Mouse (Mus musculus) CD4-positive, CD25-positive, alpha-beta regulatory T cell, adult 2 months (primary cell): ENCODE measurements around the gene Fn3krp.
A peak's percentile ranks its signal among the peaks of the same experiment; 100 is the strongest.

Experiments
- DNase-seq: peaks from one replicate; pipeline ENCODE4 v3.0.0-alpha.2; 2012; ENCODE audit warnings: low read depth, low spot score

Fn3krp gene

DNA sequence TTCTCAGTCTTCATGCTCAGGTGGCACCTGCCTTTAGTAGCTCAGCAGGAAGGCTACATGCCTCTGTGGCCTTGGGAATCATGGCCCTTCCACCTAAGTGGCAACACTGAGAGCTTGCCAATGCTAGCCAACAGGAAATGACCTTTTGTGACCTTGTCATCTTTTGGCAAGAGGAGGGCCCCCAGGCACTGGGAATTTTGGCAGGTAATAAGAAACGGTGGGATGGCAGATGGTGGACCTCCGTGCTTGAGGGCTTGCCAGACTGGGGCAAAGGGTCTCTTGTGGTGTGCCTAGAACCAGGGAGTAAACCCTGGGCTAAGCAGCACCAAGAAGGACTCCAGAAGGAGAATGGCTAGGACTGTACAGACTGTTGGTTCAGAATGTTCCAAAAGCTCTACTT lies 20.9 kb downstream of the Fn3krp start:
- no peak for DNase-seq

DNA sequence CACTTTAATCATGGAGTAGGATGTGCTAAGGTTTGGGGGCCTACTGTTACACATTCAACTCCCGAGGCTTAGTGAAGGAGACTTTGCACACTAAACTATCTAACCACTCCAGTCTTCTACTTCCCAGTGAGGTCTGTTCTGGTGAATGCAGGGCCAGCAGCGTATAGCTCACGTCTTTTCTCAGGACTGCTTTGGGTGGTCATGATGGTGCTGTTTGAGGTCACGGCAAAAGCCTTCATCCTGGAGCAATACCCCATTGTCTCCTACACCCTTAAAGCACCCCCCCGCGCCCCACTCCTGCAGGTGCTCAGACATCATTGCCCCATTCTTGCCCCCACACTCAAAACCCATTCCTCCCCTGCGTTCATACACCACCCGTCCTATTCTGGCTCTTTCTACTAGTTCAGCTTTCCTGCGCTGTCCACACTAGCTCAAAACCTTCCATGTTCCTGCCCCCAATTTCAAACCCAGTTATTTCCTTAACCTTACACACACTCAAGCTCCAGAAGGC lies 30.1 kb downstream of the Fn3krp start:
- peak; percentile 13 for DNase-seq

GRCm38 (mm10) chr11:121451753-121452635 lies 30.8 kb downstream of the Fn3krp start, which contains the start of gene Tbcd:
Gene Tbcd, plus strand, starts transcription at chr11:121451949.
- DNase-seq: peak; percentile 94

- peak; percentile 23 for DNase-seq
Observed at GRCm38 (mm10) chr11:121457874-121458273, 36.7 kb downstream of the Fn3krp start.

DNA sequence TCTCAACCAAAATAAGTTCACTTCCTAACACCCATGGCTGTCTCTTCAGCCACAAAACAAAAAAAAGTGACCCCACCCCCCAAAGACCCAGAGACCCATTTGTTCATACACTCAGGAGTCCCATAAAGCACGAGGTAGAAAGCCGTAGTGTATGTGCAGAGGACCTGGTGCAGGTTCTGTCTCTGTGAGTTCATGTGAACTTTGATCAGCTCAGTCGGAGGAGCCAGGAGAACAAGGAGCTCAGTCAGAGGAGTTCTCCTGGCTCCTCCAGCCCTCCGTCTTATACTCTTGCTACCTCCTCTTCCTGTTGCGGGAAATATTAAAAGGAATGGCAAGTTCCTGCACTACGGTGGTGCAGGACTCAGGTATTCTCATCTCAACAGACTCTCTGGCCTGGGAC lies 46.2 kb downstream of the Fn3krp start:
- DNase-seq: no peak

GRCm38 (mm10) chr11:121474831-121475230 lies 53.6 kb downstream of the Fn3krp start:
- no peak for DNase-seq

DNA sequence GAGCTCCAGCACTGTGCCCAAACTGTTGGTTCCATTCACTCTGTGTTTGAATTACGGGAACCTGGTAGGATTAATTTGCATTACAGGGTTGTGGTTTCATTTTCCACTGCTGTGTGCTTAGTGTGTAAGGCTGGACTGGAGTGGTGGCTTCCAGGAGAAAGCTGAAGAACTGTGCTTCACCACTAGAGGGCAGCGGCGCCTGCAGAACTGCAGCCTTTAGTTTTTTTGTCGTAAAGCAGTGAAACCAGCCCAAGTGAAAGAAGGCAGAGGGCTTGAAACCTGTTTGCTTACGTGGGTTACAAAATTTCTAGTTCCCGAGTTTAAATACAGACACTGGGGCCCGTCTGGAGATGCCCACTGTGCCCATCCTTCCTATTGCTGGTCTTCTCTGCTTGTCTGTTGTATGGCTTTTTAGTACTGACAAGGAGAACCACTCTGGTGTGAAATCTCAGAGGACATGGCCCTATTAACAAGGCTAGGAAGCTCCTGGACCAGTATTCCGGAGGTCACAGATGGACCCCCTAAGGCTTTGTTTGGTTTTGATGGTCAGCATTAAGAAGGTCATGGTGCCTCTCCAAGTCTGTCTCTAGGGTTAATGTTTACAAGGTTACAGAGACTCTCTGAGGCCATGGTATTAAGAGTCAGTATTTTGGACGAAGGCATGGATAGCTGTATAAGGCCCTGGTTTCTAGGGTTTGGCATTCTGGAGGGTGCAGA lies 54.7 kb downstream of the Fn3krp start:
- peak; percentile 86 for DNase-seq

DNA sequence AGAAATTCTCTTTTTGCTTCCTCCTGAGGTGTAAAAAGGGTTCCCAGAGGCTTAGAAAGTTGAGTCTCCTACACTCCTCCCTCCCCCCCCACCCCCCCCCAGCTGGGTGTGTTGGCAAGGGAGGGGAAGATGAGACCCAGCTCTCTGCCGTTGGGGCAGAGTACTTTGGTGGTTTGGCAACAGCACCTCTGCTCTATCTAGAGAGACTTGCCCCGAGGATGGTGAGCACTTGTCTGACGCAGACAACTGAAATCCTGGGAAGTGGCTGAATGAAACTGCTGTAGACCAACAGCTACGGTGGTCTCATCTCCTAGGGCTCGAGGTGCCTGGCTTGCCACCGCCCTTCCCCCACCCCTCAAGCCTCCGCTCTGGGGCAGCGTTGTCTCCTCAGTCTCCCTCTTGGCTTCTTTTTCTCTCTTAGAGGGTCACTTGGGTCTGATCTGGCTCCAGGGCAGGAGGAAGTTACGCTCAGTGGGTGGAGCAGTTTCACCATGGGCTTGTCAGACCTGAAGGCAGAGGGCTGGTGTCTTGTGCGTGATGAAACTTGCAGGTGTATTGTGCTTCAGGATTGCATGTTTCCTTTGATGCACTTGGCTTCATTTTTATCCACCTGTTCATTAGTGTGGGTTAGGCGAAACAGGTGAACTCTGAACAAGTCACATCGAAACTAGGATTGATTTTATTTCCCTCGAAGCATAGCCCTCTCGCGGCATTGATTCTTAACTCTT lies 58.4 kb downstream of the Fn3krp start:
- no peak for DNase-seq
